ENCODE assay signal across 22 mouse cellular contexts in the genomic region with DNA sequence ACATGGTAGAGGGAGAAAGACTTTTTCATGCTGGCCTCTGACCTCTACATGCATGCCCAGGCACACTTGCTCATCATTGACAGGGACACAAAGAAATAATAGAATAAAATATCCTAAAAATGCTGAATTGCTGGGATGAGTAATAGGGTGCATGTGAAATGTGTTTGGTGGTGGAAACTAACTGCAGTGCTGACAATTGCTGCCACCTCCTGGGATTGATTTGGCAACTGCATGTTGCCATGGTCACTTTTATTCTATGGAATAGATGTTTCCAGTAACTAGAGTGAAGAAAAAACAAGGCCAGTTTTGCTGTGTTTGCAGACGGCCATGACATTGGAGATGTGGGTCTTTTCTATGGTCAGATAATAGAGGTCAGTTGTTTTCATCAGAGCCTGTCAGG.
A peak's percentile ranks its signal among the peaks of the same experiment; 100 is the strongest.
DNase-seq lines count a peak whose midpoint lies in the region; ATAC-seq and TF ChIP-seq lines count a peak whose summit lies in the region.
"Had no signal": no experiment of that assay in that cellular context is flagged by ENCODE, and none has a peak within 500 bp of the region (broad histone marks: within the 10 kb centered on the region; RNA-seq: fewer than 3 reads in every experiment).

No protein-coding gene starts in this region.

- H3K4me1 ChIP-seq in MEL (ENCODE audit: control insufficient read depth in 1 of 2, insufficient read depth in 2 of 2, low read length in 2 of 2): no peaks in the 10 kb centered on the region
- H3K4me1 ChIP-seq in cortical plate, adult 2 months (ENCODE audit: control insufficient read depth, insufficient read depth, low read length): no peaks in the 10 kb centered on the region
- H3K4me1 ChIP-seq: heart, embryonic 15.5 days; limb, embryonic 12.5 days; midbrain, embryonic 10.5 days; neural tube, embryonic 12.5 days had no signal

- no peak for TF ChIP-seq POLR2A in MEL (IDR thresholded peaks at IDR 0.05; ENCODE audit: control insufficient read depth in 1 of 2, insufficient read depth in 1 of 2, low read depth in 1 of 2, low read length in 2 of 2, poor library complexity in 1 of 2)
- no peak for TF ChIP-seq POLR2A in cortical plate, adult 2 months (IDR thresholded peaks at IDR 0.05; ENCODE audit: extremely low read depth, insufficient read depth, low read length)

- H3K27ac ChIP-seq in MEL (ENCODE audit: control insufficient read depth, low read depth, low read length): no peak overlapping the region
- H3K27ac ChIP-seq in cortical plate, adult 2 months (ENCODE audit: insufficient read depth, low read length): no peak overlapping the region
- H3K27ac ChIP-seq: heart, embryonic 15.5 days; limb, embryonic 12.5 days; midbrain, embryonic 10.5 days; neural tube, embryonic 12.5 days had no signal

- peak in 1 of 3 experiments; percentile 8; a peak in 1 of 6 replicates for TF ChIP-seq CTCF in MEL (IDR thresholded peaks at IDR 0.05 in 2 of 3, conservative IDR thresholded peaks at IDR 0.05 in 1 of 3; ENCODE audit: control insufficient read depth in 1 of 3, insufficient read depth in 1 of 3, low read depth in 2 of 3, low read length in 3 of 3, poor library complexity in 1 of 3, severe bottlenecking in 1 of 3)
- TF ChIP-seq CTCF in cortical plate, adult 2 months (IDR thresholded peaks at IDR 0.05; ENCODE audit: extremely low read depth, insufficient read depth, low read length): peak; percentile 37; the same call in 1 of the 2 replicates

- TF ChIP-seq EP300 in MEL (IDR thresholded peaks at IDR 0.05; ENCODE audit: low read depth in 1 of 2, low read length in 2 of 2): no peak

- no peak overlapping the region for H3K4me3 ChIP-seq in MEL (ENCODE audit: control insufficient read depth in 1 of 2, insufficient read depth in 1 of 2, low read depth in 2 of 2, low read length in 2 of 2)
- H3K4me3 ChIP-seq in cortical plate, adult 2 months (ENCODE audit: insufficient read depth, low read length): no peak overlapping the region
- H3K4me3 ChIP-seq: heart, embryonic 15.5 days; limb, embryonic 12.5 days; midbrain, embryonic 10.5 days; neural tube, embryonic 12.5 days had no signal

- H3K9ac ChIP-seq in MEL (ENCODE audit: control insufficient read depth, low read depth, low read length, poor library complexity, severe bottlenecking): no peak overlapping the region
- H3K9ac ChIP-seq: heart, embryonic 15.5 days; limb, embryonic 12.5 days; liver, postnatal 0 days; neural tube, embryonic 12.5 days had no signal

- no peak for DNase-seq in frontal cortex, postnatal 25 days (ENCODE audit: low spot score in 2 of 2)
- peak; percentile 7 to 10 for DNase-seq in left cerebral cortex, postnatal 14 days (ENCODE audit: low spot score in 2 of 2)
- DNase-seq in left cerebral cortex, adult 8-10 months (ENCODE audit: low spot score in 2 of 2): no peak
- no peak for DNase-seq in MEL (ENCODE audit: low read depth, low spot score)
- DNase-seq: adrenal gland, postnatal 36 days; B cell, adult 2 months; cerebellum, adult 18-20 months; cerebellum, postnatal 25 days; embryo, embryonic 11 days; heart, postnatal 4 days; kidney, postnatal 36 days; layer of hippocampus, adult 9-11 months; liver, postnatal 0 days had no signal

- no peaks in the 10 kb centered on the region for H3K27me3 ChIP-seq in MEL (ENCODE audit: control insufficient read depth in 1 of 2, insufficient read depth in 2 of 2, low read length in 2 of 2)
- H3K27me3 ChIP-seq: heart, embryonic 15.5 days; limb, embryonic 12.5 days; neural tube, embryonic 12.5 days had no signal

- peak; percentile 73 for ATAC-seq in frontal cortex, adult (ENCODE audit: low TSS enrichment)
- no peak for ATAC-seq in activated CD4-positive, CD25-positive, alpha-beta regulatory T cell, adult 4 months
- ATAC-seq: intestine, postnatal 0 days; liver, postnatal 0 days; lung, postnatal 0 days had no signal

- TF ChIP-seq RAD21 in MEL (IDR thresholded peaks at IDR 0.05; ENCODE audit: low read depth, low read length): peak; percentile 6; the same call in 1 of the 2 replicates

- H3K36me3 ChIP-seq in MEL (ENCODE audit: control insufficient read depth in 1 of 2, insufficient read depth in 2 of 2, low read length in 2 of 2): no peaks in the 10 kb centered on the region
- H3K36me3 ChIP-seq: heart, embryonic 15.5 days; limb, embryonic 12.5 days; midbrain, embryonic 10.5 days; neural tube, embryonic 12.5 days had no signal

- intact Hi-C loops in left cerebral cortex, postnatal 14 days (cut with DNase I): loop anchor here (2.0 kb wide), 1 partner anchor 92 kb away; no protein-coding TSS in a partner anchor

- H3K79me2 ChIP-seq in MEL (ENCODE audit: control insufficient read depth, insufficient read depth, low read length, poor library complexity): no peaks in the 10 kb centered on the region

- H3K9me3 ChIP-seq in MEL (replicated peaks; ENCODE audit: insufficient read depth, low read length): no peaks in the 10 kb centered on the region
- H3K9me3 ChIP-seq: heart, embryonic 15.5 days; limb, embryonic 12.5 days; midbrain, embryonic 10.5 days; neural tube, embryonic 12.5 days had no signal

TF ChIP-seq in MEL, 35 proteins besides CTCF, POLR2A, EP300 and RAD21:
- TF ChIP-seq GABPA (IDR thresholded peaks at IDR 0.05; ENCODE audit: low read depth, low read length) (no peak), MAFK (IDR thresholded peaks at IDR 0.05; ENCODE audit: borderline replicate concordance, low read depth, low read length) (no peak), GATA1 (IDR thresholded peaks at IDR 0.05; ENCODE audit: low read depth, low read length) (no peak), ZNF384 (IDR thresholded peaks at IDR 0.05; ENCODE audit: low read depth, low read length) (no peak), TCF12 (IDR thresholded peaks at IDR 0.05; ENCODE audit: low read depth, low read length) (no peak)

Comparison
In these comparisons a context has a peak if more than half of its experiments do, and no peak if none do; other contexts are left out.
1. DNase-seq: peak in left cerebral cortex, postnatal 14 days (2 of 2); none in frontal cortex, postnatal 25 days (0 of 2), left cerebral cortex, adult 8-10 months (0 of 2) and MEL (single experiment).